Mouse (Mus musculus) kidney, adult 18-20 months (tissue): ENCODE data around the gene Sorbs1.
A peak's percentile ranks its signal among the peaks of the same experiment; 100 is the strongest.

Source experiments
- DNase-seq: peaks from one replicate; pipeline ENCODE4 v3.0.0; 2021

The Sorbs1 gene

GRCm38 (mm10) chr19:40404582-40404981 is 109.0 kb downstream of the Sorbs1 start:
- no peak for DNase-seq

- DNase-seq = no peak
These were observed 109.6 kb downstream of the Sorbs1 start for GRCm38 (mm10) chr19:40403999-40404398.

- DNase-seq = peak; percentile 48
These were observed 111.2 kb downstream of the Sorbs1 start for GRCm38 (mm10) chr19:40402155-40402963.

GRCm38 (mm10) chr19:40401213-40401612 is 112.4 kb downstream of the Sorbs1 start:
- no peak for DNase-seq

- peak; percentile 25 for DNase-seq
These were observed 113.1 kb downstream of the Sorbs1 start for GRCm38 (mm10) chr19:40400426-40401030.

GRCm38 (mm10) chr19:40395757-40396661 is 117.6 kb downstream of the Sorbs1 start:
- no peak for DNase-seq

GRCm38 (mm10) chr19:40395321-40395695 is 118.3 kb downstream of the Sorbs1 start:
- DNase-seq = no peak

- no peak for DNase-seq
These were observed 118.8 kb downstream of the Sorbs1 start for GRCm38 (mm10) chr19:40394555-40395320.

GRCm38 (mm10) chr19:40392795-40393392 is 120.7 kb downstream of the Sorbs1 start:
- no peak for DNase-seq

- DNase-seq = peak; percentile 89
These were observed 122.1 kb downstream of the Sorbs1 start for GRCm38 (mm10) chr19:40391469-40391868.

- DNase-seq = no peak
These were observed 126.7 kb downstream of the Sorbs1 start for GRCm38 (mm10) chr19:40386916-40387315.

- no peak for DNase-seq
These were observed 128.2 kb downstream of the Sorbs1 start for GRCm38 (mm10) chr19:40385334-40385733.

- no peak for DNase-seq
These were observed 129.6 kb downstream of the Sorbs1 start for GRCm38 (mm10) chr19:40383931-40384330.

- no peak for DNase-seq
These were observed 132.9 kb downstream of the Sorbs1 start for GRCm38 (mm10) chr19:40380656-40381055.

- DNase-seq = no peak
These were observed 133.6 kb downstream of the Sorbs1 start for GRCm38 (mm10) chr19:40380005-40380404.

GRCm38 (mm10) chr19:40379081-40379480 is 134.5 kb downstream of the Sorbs1 start:
- DNase-seq = no peak

GRCm38 (mm10) chr19:40377632-40378031 is 135.9 kb downstream of the Sorbs1 start:
- DNase-seq = no peak

- no peak for DNase-seq
These were observed 136.9 kb downstream of the Sorbs1 start for GRCm38 (mm10) chr19:40376566-40377281.

GRCm38 (mm10) chr19:40374720-40375119 is 138.9 kb downstream of the Sorbs1 start:
- no peak for DNase-seq

GRCm38 (mm10) chr19:40372679-40373078 is 140.9 kb downstream of the Sorbs1 start:
- DNase-seq = no peak

GRCm38 (mm10) chr19:40371866-40372265 is 141.7 kb downstream of the Sorbs1 start:
- DNase-seq = no peak
